Mouse (Mus musculus): ENCODE results near the gene Vrk3.
"Not testable (repeated sequence)": the region's sequence is repeated elsewhere in the genome, so short reads cannot be mapped to it uniquely, and the experiment has no call there.

The Vrk3 gene

DNA sequence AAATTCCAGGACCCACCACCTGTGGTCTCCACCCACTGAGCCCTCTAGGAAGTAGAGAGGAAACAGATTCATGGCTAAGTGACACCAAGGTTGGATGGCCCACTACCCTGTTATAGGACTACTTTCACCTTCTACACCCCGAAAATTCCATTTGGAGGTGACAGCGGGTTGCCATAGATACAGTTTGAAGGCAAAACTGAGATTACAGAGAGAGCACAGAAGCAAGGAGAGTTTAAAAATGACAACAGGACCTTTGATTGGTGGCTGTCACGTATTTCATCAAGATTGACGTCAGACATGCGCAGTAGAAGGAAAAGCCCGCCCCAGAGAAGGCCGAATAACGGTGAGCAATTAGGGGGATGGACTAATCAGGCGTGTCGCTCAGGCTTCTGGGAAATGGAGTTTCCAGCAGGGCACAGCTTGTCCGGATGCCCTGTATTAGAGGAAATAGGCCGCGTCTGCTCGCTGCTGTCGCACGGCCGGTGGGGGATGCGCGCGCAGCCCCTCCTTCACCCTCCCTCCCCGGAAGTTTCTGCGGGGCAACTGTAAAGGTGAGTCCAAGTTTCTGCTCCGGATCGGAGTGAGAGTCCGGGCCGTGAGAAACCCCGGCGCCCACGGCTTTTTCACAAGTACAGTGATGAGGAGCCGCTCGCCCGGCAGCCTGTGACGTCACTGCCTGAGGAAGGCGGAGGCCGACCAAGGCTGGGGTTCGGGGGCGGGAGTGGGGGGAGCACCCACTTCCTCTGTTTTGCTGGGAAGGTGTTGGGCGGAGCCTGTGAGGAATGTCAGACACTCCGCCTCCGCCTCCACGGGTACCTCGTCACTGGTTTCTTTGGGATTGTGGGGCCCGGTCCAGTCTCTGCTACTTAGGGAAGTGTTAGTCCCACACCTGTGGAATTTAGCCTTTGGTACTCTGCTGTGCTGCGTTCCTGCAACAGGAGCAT is at the start of gene Vrk3:
TSS of gene Vrk3 (plus strand) at position 313 of the 944 bp plus-strand sequence.
- in situ Hi-C loops (cut with MboI, MseI): no loop called here

GRCm38 (mm10) chr7:44701921-44702320 is 46.3 kb upstream of the Vrk3 start:
- in situ Hi-C loops (cut with MboI, MseI): no loop called here

- in situ Hi-C loops (cut with MboI, MseI): no loop called here
Observed at GRCm38 (mm10) chr7:44702985-44703384, 45.2 kb upstream of the Vrk3 start.

- in situ Hi-C loops (cut with MboI, MseI): no loop called here
Observed at GRCm38 (mm10) chr7:44704363-44704762, 43.9 kb upstream of the Vrk3 start.

DNA sequence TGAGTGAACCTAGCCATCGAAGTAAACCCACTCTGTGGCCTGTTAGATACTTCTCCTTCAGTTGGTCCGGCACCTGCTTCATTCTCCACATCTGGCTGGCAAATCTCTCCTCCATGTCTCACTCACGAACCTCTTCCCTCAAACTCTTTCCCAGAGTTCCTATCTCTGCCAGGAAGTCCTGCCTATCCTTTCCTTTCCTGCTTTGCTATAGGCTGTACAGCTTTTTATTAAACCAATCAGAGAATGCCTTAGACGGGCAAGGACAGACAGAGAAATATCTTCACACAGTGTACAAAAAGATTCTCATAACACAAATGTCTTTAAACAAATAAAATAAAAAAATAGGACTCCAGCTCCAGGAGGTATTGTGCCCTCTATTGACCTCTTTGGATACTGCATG is 43.1 kb upstream of the Vrk3 start:
- in situ Hi-C loops (cut with MboI, MseI): no loop called here

- in situ Hi-C loops (cut with MboI, MseI): no loop called here
Observed at GRCm38 (mm10) chr7:44706322-44706721, 41.9 kb upstream of the Vrk3 start.

- in situ Hi-C loops (cut with MboI, MseI): no loop called here
Observed at GRCm38 (mm10) chr7:44707169-44707675, 41.0 kb upstream of the Vrk3 start.

- in situ Hi-C loops (cut with MboI, MseI): not testable (repeated sequence)
Observed at GRCm38 (mm10) chr7:44708093-44708492, 40.1 kb upstream of the Vrk3 start.

- in situ Hi-C loops (cut with MboI, MseI): no loop called here
Observed at GRCm38 (mm10) chr7:44708574-44708973, 39.6 kb upstream of the Vrk3 start, which contains the start of gene Izumo2. Gene Izumo2, plus strand, starts transcription at chr7:44708742.

GRCm38 (mm10) chr7:44709881-44710280 is 38.3 kb upstream of the Vrk3 start:
- in situ Hi-C loops (cut with MboI, MseI): no loop called here

DNA sequence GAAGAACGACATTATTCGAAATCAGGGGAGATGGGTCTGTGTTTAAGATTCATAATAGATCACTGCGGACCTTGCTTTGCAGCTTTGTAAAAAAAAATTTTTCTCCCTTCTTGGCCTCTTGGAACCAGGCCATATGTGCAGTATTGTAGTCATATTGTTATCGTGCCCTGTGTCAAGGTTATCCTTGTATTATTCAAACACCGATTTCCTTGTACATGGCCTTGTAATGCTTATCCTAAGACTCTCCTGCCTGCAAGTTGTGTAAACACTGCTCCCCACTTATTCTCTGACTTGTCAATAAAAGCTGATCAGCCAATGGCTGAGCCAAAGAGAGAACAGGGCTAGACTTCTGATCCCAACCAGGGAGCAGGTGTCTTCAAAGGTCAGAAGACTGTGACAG is 26.2 kb upstream of the Vrk3 start:
- in situ Hi-C loops (cut with MboI, MseI): loop anchor here (5.0 kb wide), 2 partner anchors 110 to 230 kb away; no protein-coding TSS in a partner anchor

DNA sequence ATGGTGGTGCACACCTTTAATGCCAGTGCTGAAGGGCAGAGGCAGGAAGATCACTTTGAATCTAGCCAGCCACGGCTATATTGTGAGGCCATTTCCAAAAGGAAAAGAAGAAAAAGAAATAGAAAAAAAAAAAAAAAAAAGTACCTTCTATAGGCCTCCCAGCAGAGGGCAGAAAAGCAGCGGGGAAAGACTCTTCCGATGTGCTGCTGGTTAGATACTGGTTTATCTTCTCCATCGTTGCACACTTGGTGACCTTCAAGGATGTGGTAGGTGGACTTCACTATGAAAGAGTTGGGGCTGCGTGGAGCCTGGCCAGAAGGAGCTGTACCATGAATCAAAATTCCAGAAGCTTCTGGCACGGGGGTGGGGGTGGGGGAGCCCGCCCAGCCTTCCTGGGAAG is 23.9 kb upstream of the Vrk3 start:
- in situ Hi-C loops (cut with MboI, MseI): loop anchor here (5.0 kb wide), 2 partner anchors 108 to 228 kb away; no protein-coding TSS in a partner anchor

- in situ Hi-C loops (cut with MboI, MseI): no loop called here
Observed at GRCm38 (mm10) chr7:44726343-44726742, 21.9 kb upstream of the Vrk3 start.

GRCm38 (mm10) chr7:44727151-44727550 is 21.1 kb upstream of the Vrk3 start:
- in situ Hi-C loops (cut with MboI, MseI): no loop called here

- in situ Hi-C loops (cut with MboI, MseI): no loop called here
Observed at GRCm38 (mm10) chr7:44728082-44728975, 19.9 kb upstream of the Vrk3 start.

GRCm38 (mm10) chr7:44733723-44734122 is 14.5 kb upstream of the Vrk3 start:
- in situ Hi-C loops (cut with MboI, MseI): no loop called here

GRCm38 (mm10) chr7:44741361-44741760 is 6.9 kb upstream of the Vrk3 start:
- in situ Hi-C loops (cut with MboI, MseI): no loop called here

- in situ Hi-C loops (cut with MboI, MseI): no loop called here
Observed at GRCm38 (mm10) chr7:44744270-44744669, 3.9 kb upstream of the Vrk3 start.

- in situ Hi-C loops (cut with MboI, MseI): no loop called here
Observed at GRCm38 (mm10) chr7:44745076-44745475, 3.1 kb upstream of the Vrk3 start.

DNA sequence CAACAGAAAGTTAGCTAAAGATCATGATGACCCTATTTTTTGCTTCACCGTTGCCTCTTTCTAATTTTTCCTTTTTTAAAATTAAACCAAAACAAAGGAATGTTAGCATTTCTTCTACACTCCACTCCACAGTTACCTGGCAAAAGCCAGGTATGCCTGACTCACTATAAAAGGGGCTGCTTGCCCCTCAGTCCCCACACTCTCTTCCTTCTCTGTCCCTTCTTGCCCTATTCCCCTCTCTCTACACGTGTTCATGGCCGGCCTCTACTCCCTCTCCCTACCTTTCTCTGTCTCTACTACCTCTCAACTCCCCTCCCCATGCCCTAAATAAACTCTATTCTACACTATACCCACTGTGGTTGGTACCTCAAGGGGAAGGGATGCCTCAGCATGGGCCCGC is 1.1 kb upstream of the Vrk3 start:
- in situ Hi-C loops (cut with MboI, MseI): no loop called here

DNA sequence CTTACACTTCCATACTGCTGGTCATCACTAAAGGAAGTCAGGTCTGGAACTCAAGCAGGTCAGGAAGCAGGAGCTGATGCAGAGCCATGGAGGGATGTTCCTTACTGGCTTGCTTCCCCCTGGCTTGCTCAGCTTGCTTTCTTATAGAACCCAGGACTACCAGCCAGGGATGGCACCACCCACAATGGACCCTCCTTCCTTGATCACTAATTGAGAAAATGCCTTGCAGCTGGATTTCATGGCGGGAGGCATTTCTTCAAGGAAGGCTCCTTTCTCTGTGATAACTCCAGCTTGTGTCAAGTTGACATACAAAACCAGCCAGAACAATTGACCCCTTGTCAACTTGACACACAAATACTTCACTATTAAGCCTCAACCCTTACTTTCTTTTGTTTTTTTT is 2.7 kb downstream of the Vrk3 start, which contains the start of gene Zfp473:
TSS of gene Zfp473 (minus strand) at position 101 of the 400 bp plus-strand sequence.
- in situ Hi-C loops (cut with MboI, MseI): loop anchor here (10.0 kb wide), 1 partner anchor 446 kb away; the partner anchor contains the start of gene Clec11a

DNA sequence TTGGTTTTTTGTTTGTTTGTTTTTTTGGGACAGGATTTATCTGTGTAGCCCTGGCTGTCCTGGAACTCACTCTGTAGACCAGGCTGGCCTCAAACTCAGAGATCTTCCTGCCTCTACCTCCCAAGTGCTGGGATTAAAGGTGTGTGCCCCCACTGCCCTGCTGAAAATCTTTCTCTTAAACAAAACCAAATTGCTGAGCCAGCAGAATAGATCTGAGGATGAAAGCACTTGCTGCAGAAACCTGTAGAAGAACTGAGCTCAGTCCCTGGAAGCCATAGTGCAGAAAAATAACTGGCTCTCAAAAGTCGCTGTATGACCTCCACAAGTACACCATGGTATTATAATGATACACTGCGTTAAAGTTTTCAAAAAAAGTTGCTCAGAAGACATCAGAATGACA is 9.0 kb downstream of the Vrk3 start:
- in situ Hi-C loops (cut with MboI, MseI): loop anchor here (10.0 kb wide), 1 partner anchor 452 kb away; the partner anchor contains the start of gene Clec11a

All from T-helper 1 cell (primary cell).